Mouse (Mus musculus): ENCODE measurements around the gene Uck1. TPM values are rescaled to one million over a fixed set of nuclear protein-coding genes. Genes with fewer than 3 reads are reported as not detected.

The Uck1 gene
- polyA plus RNA-seq, 1 experiment: 64.9 TPM

DNA sequence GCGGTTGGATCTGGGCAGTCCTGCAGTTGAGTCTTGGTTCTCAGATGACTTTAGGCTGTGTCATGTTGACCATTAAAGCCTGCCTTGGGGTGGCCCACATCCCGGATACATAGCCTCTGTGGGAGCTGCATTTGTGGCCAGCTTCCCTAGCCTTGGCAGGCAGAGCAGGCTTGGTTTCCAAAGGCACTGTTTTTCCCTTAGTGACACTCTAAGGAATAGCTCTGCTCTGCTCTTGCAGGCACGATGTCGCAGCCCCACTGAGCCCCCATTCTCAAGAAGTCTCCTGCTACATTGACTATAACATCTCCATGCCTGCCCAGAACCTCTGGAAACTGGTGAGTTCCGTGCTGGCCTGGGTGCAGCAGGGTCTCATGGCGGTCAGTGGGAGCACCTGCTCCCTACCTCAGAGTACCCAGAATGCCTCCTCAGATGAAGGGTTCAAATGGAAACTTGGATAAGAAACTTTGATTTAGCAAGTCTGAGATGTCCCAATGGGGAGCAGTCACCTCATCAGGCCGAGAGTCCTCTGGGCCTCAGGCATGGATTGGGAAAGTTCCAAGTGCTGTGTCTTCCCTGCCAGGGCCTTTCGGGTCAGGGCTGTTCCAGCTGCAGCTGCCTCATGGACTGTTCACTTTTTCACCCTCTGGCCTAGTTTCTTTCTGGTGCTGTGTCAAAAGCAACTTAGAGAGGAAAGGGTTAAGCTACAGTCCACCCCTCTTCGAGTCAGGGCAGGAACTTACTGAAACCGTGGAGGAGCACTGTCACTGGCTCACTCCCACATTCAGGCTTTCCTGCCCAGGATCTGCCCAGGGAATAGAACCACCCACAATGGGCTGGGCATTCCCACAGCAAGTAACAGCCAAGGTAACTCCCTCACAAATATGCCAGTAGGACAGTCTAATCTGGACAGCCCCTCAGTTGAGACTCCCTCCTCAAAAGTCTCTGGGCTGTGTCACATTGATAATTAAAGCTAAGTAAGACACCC is 11.3 kb downstream of the Uck1 start:
- no peak overlapping the region for H3K27ac ChIP-seq (ENCODE audit: insufficient read depth, low read depth, low read length)

DNA sequence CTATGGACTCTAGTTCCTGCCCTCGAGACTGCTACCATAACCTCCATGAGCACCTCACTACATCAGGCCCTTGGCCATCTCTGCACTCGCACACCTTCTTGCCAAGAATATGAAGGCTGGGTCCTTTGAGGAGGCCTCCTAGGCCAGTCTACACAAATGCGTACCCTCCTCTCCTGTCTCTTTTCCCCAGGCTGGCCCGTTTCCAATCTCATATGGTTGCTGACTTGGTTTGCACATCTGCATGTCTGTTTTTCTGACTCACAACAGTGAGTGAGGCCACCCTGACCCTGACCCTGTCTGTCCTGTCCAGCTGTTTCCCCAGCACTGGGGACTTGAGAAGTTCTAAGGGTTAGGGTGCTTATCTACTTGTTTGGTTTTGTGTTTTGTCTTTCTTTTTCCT is 13.2 kb downstream of the Uck1 start:
- Histone ChIP-seq H3K4me1 (ENCODE audit: control insufficient read depth, insufficient read depth, insufficient read length, low read length) (no peaks in the 10 kb centered on the region), H3K27ac (ENCODE audit: insufficient read depth, low read depth, low read length) (no peak overlapping the region), H3K27me3 (ENCODE audit: control insufficient read depth, insufficient read depth, low read length) (no peaks in the 10 kb centered on the region), H3K36me3 (ENCODE audit: control insufficient read depth, insufficient read depth, low read length) (peaks cover 28% of the 10 kb centered on the region), H3K4me3 (ENCODE audit: low read depth, low read length) (no peak overlapping the region)
- 84% methylated on average over 4 of the region's 4 CpGs for WGBS
- no peak for TF ChIP-seq CTCF (IDR thresholded peaks at IDR 0.05; ENCODE audit: extremely low read depth, insufficient read length, insufficient replicate concordance, low read depth, low read length)
- no peak for TF ChIP-seq POLR2A (IDR thresholded peaks at IDR 0.05; ENCODE audit: low read depth, low read length)

More for the DNA sequence above, 11.3 kb downstream of the Uck1 start:
- Histone ChIP-seq H3K4me1 (ENCODE audit: control insufficient read depth, insufficient read depth, insufficient read length, low read length) (no peaks in the 10 kb centered on the region), H3K4me3 (ENCODE audit: low read depth, low read length) (no peak overlapping the region), H3K27me3 (ENCODE audit: control insufficient read depth, insufficient read depth, low read length) (no peaks in the 10 kb centered on the region), H3K36me3 (ENCODE audit: control insufficient read depth, insufficient read depth, low read length) (peaks cover 40% of the 10 kb centered on the region; the same call in 1 of the 2 replicates)
- TF ChIP-seq POLR2A (IDR thresholded peaks at IDR 0.05; ENCODE audit: low read depth, low read length) (no peak), CTCF (IDR thresholded peaks at IDR 0.05; ENCODE audit: extremely low read depth, insufficient read length, insufficient replicate concordance, low read depth, low read length) (no peak)
- WGBS: 80% methylated on average over 10 of the region's 10 CpGs

DNA sequence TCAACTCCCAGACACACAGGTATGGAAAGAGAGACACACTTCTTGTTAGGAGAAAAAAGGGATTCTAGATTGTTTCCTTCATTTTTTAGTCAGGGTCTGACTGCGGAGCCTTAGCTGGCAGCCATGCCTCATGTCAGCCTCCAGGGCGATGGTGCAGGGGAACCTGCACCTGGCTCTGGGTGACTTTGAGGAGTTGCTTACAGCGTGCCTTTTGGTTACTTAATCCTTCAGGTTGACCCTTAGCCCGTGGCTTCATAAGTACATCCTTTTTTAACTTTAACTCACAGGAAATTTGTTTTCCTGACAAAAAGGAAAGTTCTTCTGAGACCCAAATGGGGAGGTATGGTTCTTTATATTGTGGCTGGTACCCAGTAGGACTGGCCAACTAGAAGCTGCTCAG is 17.0 kb downstream of the Uck1 start:
- no peak overlapping the region for H3K27ac ChIP-seq (ENCODE audit: insufficient read depth, low read depth, low read length)
- H3K4me1 ChIP-seq (ENCODE audit: control insufficient read depth, insufficient read depth, insufficient read length, low read length): no peaks in the 10 kb centered on the region
- H3K4me3 ChIP-seq (ENCODE audit: low read depth, low read length): no peak overlapping the region
- no peaks in the 10 kb centered on the region for H3K27me3 ChIP-seq (ENCODE audit: control insufficient read depth, insufficient read depth, low read length)
- TF ChIP-seq POLR2A (IDR thresholded peaks at IDR 0.05; ENCODE audit: low read depth, low read length) (no peak), CTCF (IDR thresholded peaks at IDR 0.05; ENCODE audit: extremely low read depth, insufficient read length, insufficient replicate concordance, low read depth, low read length) (no peak)
- WGBS: 86% methylated on average over 4 of the region's 4 CpGs
- peaks cover 20% of the 10 kb centered on the region for H3K36me3 ChIP-seq (ENCODE audit: control insufficient read depth, insufficient read depth, low read length)

DNA sequence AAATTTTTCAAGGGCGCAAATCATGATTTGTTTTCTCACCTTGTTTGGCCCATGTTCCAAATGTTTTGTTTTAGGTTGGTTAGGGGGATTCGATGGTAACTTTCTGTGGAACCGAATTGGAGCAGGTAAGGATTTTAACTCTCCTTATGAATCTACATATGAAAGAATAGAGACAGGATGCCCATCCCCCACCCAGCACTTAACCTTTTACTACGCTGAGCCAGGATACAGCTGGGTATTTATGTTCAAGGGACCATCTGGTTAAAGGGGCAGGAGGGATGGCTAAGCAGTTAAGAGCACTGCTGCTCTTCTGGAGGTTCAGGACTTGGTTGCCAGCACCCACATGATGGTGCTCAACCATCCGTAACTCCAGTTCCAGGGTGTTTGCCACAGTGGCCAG is 19.4 kb downstream of the Uck1 start:
- 85% methylated on average over 5 of the region's 5 CpGs for WGBS
- Histone ChIP-seq H3K4me1 (ENCODE audit: control insufficient read depth, insufficient read depth, insufficient read length, low read length) (peaks cover 1% of the 10 kb centered on the region; the same call in 1 of the 2 replicates), H3K27ac (ENCODE audit: insufficient read depth, low read depth, low read length) (no peak overlapping the region), H3K27me3 (ENCODE audit: control insufficient read depth, insufficient read depth, low read length) (no peaks in the 10 kb centered on the region), H3K4me3 (ENCODE audit: low read depth, low read length) (no peak overlapping the region), H3K36me3 (ENCODE audit: control insufficient read depth, insufficient read depth, low read length) (peaks cover 17% of the 10 kb centered on the region)
- TF ChIP-seq CTCF (IDR thresholded peaks at IDR 0.05; ENCODE audit: extremely low read depth, insufficient read length, insufficient replicate concordance, low read depth, low read length) (no peak), POLR2A (IDR thresholded peaks at IDR 0.05; ENCODE audit: low read depth, low read length) (no peak)

DNA sequence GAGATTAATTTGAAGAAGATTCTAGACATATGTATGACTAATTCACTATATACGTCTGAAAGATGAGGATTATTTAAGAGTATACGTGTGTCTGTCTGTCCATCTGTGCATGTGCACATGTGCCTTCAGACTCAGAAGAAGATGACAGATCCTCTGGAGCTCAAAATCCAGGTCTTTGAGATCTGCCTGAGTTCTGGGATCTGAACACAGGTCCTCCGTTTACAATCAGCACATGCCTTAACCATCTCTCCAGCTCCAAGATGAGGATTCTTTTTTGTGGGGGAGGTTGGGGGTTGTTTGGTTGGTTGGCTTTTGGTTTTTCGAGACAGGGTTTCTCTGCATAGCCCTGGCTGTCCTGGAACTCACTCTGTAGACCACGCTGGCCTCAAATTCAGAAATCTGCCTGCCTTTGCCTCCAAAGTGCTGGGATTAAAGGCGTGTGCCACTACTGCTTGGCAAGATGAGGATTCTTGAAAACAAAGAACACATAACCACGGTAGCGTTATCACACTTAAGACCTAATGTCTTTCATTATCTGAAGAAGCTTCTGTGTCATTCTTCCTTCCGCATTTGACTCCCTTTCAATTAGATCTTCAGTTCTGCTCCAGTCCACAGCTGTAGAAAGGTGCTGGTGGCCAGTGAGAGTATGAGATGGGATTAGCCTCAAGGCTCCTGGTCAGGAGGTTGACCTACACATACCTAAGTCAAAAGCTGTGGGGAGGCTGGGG is 21.1 kb downstream of the Uck1 start:
- H3K36me3 ChIP-seq (ENCODE audit: control insufficient read depth, insufficient read depth, low read length): peaks cover 6% of the 10 kb centered on the region
- H3K27me3 ChIP-seq (ENCODE audit: control insufficient read depth, insufficient read depth, low read length): no peaks in the 10 kb centered on the region
- H3K4me3 ChIP-seq (ENCODE audit: low read depth, low read length): no peak overlapping the region
- TF ChIP-seq CTCF (IDR thresholded peaks at IDR 0.05; ENCODE audit: extremely low read depth, insufficient read length, insufficient replicate concordance, low read depth, low read length): no peak
- no peak for TF ChIP-seq POLR2A (IDR thresholded peaks at IDR 0.05; ENCODE audit: low read depth, low read length)
- whole genome bisulfite sequencing: 94% methylated on average over 9 of the region's 9 CpGs
- peaks cover 6% of the 10 kb centered on the region; the same call in 1 of the 2 replicates for H3K4me1 ChIP-seq (ENCODE audit: control insufficient read depth, insufficient read depth, insufficient read length, low read length)
- H3K27ac ChIP-seq (ENCODE audit: insufficient read depth, low read depth, low read length): no peak overlapping the region

DNA sequence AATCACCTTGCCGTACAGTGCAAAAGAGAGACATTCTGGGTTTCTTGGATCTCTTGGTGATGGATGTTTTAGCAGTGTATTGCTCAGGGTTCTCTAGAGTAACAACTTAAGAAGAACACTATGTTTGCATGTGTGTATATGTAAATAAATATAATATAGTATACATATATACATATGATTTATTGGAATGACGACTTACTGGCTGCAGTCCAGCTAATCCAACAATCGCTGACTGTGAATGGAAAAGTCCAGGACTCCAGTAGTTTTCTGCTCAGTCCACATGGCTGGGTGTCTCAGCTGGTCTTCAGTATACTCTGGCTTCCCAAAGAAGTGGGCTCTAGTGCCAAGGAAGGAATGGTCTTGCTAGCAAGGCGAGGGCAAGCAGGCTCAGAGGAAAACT is 22.4 kb downstream of the Uck1 start:
- WGBS: 10% methylated on average over 4 of the region's 4 CpGs
- Histone ChIP-seq H3K27ac (ENCODE audit: insufficient read depth, low read depth, low read length) (no peak overlapping the region), H3K27me3 (ENCODE audit: control insufficient read depth, insufficient read depth, low read length) (no peaks in the 10 kb centered on the region), H3K4me1 (ENCODE audit: control insufficient read depth, insufficient read depth, insufficient read length, low read length) (peaks cover 6% of the 10 kb centered on the region; the same call in 1 of the 2 replicates), H3K4me3 (ENCODE audit: low read depth, low read length) (no peak overlapping the region), H3K36me3 (ENCODE audit: control insufficient read depth, insufficient read depth, low read length) (peaks cover 4% of the 10 kb centered on the region; the same call in 1 of the 2 replicates)
- TF ChIP-seq POLR2A (IDR thresholded peaks at IDR 0.05; ENCODE audit: low read depth, low read length) (no peak), CTCF (IDR thresholded peaks at IDR 0.05; ENCODE audit: extremely low read depth, insufficient read length, insufficient replicate concordance, low read depth, low read length) (no peak)

Data from small intestine, adult 2 months (tissue).